Comparison of ENCODE assay signal across 14 mouse cellular contexts in the genomic region with DNA sequence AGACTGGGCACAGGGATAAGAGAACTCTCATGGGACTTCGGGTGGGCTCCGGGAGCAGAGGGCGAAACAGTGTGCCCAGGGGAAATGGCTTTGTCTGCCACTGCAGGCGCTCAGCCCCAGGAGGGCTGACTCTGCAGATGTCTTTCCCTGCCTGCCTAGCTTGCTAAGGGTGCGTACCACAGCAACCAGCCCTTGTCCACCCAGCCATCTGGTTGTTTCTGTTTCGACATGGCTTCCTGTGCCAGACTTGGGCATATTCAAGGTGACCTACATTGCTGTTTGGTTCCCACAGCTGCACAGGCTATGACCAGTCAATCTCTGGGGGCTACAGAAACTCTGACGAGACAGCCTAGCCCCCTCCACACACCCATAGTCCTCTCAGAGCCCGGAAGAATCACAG.
DNase-seq lines count a peak whose midpoint lies in the region; ATAC-seq and TF ChIP-seq lines count a peak whose summit lies in the region.
"Had no signal": no experiment of that assay in that cellular context is flagged by ENCODE, and none has a peak within 500 bp of the region (broad histone marks: within the 10 kb centered on the region; RNA-seq: fewer than 3 reads in every experiment).

No protein-coding gene starts in this region.

- no peak for ATAC-seq in hindbrain, postnatal 0 days
- ATAC-seq: lung, postnatal 0 days had no signal

- TF ChIP-seq CTCF in hindbrain, postnatal 0 days (IDR thresholded peaks at IDR 0.05; ENCODE audit: low read depth), result no peak
- TF ChIP-seq CTCF in bone marrow, adult 2 months (IDR thresholded peaks at IDR 0.05; ENCODE audit: control insufficient read depth, insufficient read depth, low read length), result no peak; the same call in 1 of the 2 replicates

- H3K4me3 ChIP-seq in hindbrain, embryonic 10.5 days, result no peak overlapping the region
- no peak overlapping the region for H3K4me3 ChIP-seq in hindbrain, postnatal 0 days (ENCODE audit: low read length)
- H3K4me3 ChIP-seq in bone marrow, adult 2 months (replicated peaks; ENCODE audit: control insufficient read depth, low read depth, low read length), result no peak overlapping the region
- H3K4me3 ChIP-seq in limb, embryonic 10.5 days, result no peak overlapping the region
- H3K4me3 ChIP-seq: erythroblast, embryonic 14.5 days; midbrain, embryonic 12.5 days had no signal

- H3K9me3 ChIP-seq in hindbrain, embryonic 10.5 days, result no peaks in the 10 kb centered on the region
- no peaks in the 10 kb centered on the region for H3K9me3 ChIP-seq in hindbrain, postnatal 0 days (ENCODE audit: low read length)
- H3K9me3 ChIP-seq in limb, embryonic 10.5 days (replicated peaks), result no peaks in the 10 kb centered on the region
- H3K9me3 ChIP-seq: midbrain, embryonic 12.5 days had no signal

- peaks cover 1% of the 10 kb centered on the region for H3K36me3 ChIP-seq in hindbrain, embryonic 10.5 days
- no peaks in the 10 kb centered on the region for H3K36me3 ChIP-seq in hindbrain, postnatal 0 days (ENCODE audit: insufficient read depth, low read length)
- peaks cover 3% of the 10 kb centered on the region; the same call in 1 of the 2 replicates for H3K36me3 ChIP-seq in limb, embryonic 10.5 days
- H3K36me3 ChIP-seq: midbrain, embryonic 12.5 days had no signal

- no peaks in the 10 kb centered on the region for H3K27me3 ChIP-seq in hindbrain, embryonic 10.5 days (ENCODE audit: insufficient read depth, poor library complexity, severe bottlenecking)
- H3K27me3 ChIP-seq in hindbrain, postnatal 0 days (ENCODE audit: insufficient read depth, low read length), result no peaks in the 10 kb centered on the region
- H3K27me3 ChIP-seq in limb, embryonic 10.5 days (ENCODE audit: low read depth, poor library complexity, severe bottlenecking), result no peaks in the 10 kb centered on the region
- H3K27me3 ChIP-seq: midbrain, embryonic 12.5 days had no signal

- no peak for DNase-seq in hindbrain, embryonic 10.5 days (ENCODE audit: low spot score)
- no peak for DNase-seq in hindbrain, postnatal 0 days (ENCODE audit: low spot score)
- DNase-seq in limb, embryonic 10.5 days (ENCODE audit: low spot score), result no peak
- DNase-seq in thymus, postnatal 14 days, result peak; percentile 56
- no peak for DNase-seq in left cerebral cortex, postnatal 10 days (ENCODE audit: extremely low spot score in 1 of 2, low spot score in 2 of 2)
- DNase-seq in retina, postnatal 1 day, result no peak
- DNase-seq: cerebellum, adult 9-10 months; kidney, adult 11 months had no signal

- intact Hi-C loops in left cerebral cortex, postnatal 10 days (cut with DNase I), result no loop called here

- no peak overlapping the region for H3K4me2 ChIP-seq in hindbrain, postnatal 0 days (ENCODE audit: low read depth, low read length)
- H3K4me2 ChIP-seq: hindbrain, embryonic 14.5 days; liver, embryonic 11.5 days; midbrain, embryonic 12.5 days had no signal

- H3K9ac ChIP-seq in hindbrain, postnatal 0 days (replicated peaks; ENCODE audit: low read length), result no peak overlapping the region
- H3K9ac ChIP-seq: hindbrain, embryonic 14.5 days; midbrain, embryonic 12.5 days had no signal

- H3K27ac ChIP-seq in hindbrain, embryonic 10.5 days, result peak overlapping the region; percentile 23; the same call in 1 of the 2 replicates
- no peak overlapping the region for H3K27ac ChIP-seq in hindbrain, postnatal 0 days
- peak overlapping the region; percentile 7 for H3K27ac ChIP-seq in bone marrow, adult 2 months (ENCODE audit: control insufficient read depth, insufficient read depth, low read depth, low read length, poor library complexity)
- H3K27ac ChIP-seq in limb, embryonic 10.5 days, result peak overlapping the region; percentile 53; the same call in 1 of the 2 replicates
- H3K27ac ChIP-seq: hindbrain, embryonic 14.5 days; midbrain, embryonic 12.5 days had no signal

- TF ChIP-seq POLR2A in bone marrow, adult 2 months (IDR thresholded peaks at IDR 0.05; ENCODE audit: borderline replicate concordance, control insufficient read depth, low read depth, low read length), result no peak

- 91% methylated on average over 8 of the region's 8 CpGs for WGBS in hindbrain, embryonic 10.5 days
- WGBS in hindbrain, postnatal 0 days, result 75% methylated on average over 8 of the region's 8 CpGs
- 23% methylated on average over 8 of the region's 8 CpGs for WGBS in bone marrow, adult 2 months
- 93% methylated on average over 8 of the region's 8 CpGs for WGBS in limb, embryonic 10.5 days

- peaks cover 22% of the 10 kb centered on the region; the same call in 1 of the 2 replicates for H3K4me1 ChIP-seq in hindbrain, embryonic 10.5 days (replicated peaks)
- no peaks in the 10 kb centered on the region; the same call in 1 of the 2 replicates for H3K4me1 ChIP-seq in hindbrain, postnatal 0 days (ENCODE audit: insufficient read depth, low read length)
- peaks cover 24% of the 10 kb centered on the region for H3K4me1 ChIP-seq in bone marrow, adult 2 months (ENCODE audit: control insufficient read depth, insufficient read depth, low read length)
- H3K4me1 ChIP-seq in limb, embryonic 10.5 days, result no peaks in the 10 kb centered on the region; the same call in 1 of the 2 replicates
- H3K4me1 ChIP-seq: midbrain, embryonic 12.5 days had no signal
